Mouse (Mus musculus) embryonic fibroblast, embryonic 13.5 days (primary cell): ENCODE data around the gene Nacc2.

ENCODE experiments used
- CTCF ChIP-seq: IDR thresholded peaks from 2 replicates; pipeline ENCODE4 v1.5.1; 2011; ENCODE audit warnings: mild to moderate bottlenecking, control low read depth, low read length, moderate library complexity, borderline replicate concordance; ENCODE audit not compliant: insufficient read depth
- POLR2A ChIP-seq: IDR thresholded peaks from 2 replicates; pipeline ENCODE4 v1.6.1; 2011; ENCODE audit warnings: low read depth, mild to moderate bottlenecking, control low read depth, low read length, moderate library complexity

DNA sequence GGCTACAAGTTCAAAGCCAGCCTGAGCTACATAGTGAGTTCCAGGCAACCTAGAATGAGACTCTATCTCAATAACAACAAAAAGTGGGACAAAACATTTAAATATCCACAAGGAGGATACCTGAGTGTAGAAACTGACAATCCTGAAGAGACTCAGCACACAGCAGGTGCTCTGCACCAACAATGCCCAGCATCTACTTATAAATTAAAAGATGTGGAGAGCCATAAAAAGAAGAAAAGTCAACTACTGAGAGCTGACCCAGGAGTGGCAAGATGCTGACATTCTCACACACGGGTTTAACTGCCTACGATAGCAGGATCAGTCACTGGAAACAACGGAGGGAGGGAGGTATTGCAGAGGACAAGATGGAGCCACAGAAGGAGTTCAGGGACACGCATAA lies 43.6 kb downstream of the Nacc2 start:
- TF ChIP-seq CTCF, result no peak
- TF ChIP-seq POLR2A, result no peak
